Mouse (Mus musculus): ENCODE measurements around the gene Muc13.

DNA sequence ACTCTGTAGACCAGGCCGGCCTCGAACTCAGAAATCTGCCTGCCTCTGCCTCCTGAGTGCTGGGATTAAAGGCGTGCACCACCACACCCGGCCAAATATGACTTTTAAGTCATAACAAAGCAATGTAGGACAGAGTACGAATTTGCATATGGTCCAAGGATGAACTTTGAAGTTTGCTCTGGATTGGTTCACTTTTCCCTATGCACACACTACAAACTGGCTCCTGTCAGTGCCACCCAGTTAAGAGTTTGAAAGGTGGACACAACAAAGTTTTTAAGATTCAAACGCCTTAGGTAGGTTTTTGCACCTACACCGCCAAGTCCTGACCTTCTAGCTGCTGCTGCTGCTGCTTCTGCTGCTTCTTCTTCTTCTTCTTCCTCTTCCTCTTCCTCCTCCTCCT, 34.7 kb downstream of the Muc13 start:
- TF ChIP-seq GATA1 (IDR thresholded peaks at IDR 0.05; ENCODE audit: borderline replicate concordance, low read length) (no peak), FLI1 (IDR thresholded peaks at IDR 0.05; ENCODE audit: low read length) (no peak)
